Mouse (Mus musculus): ENCODE measurements around the gene Krt28.

Krt28 gene

GRCm38 (mm10) chr11:99374803-99375202 is at the start of gene Krt28:
Gene Krt28 (minus strand): TSS chr11:99374903.
- in situ Hi-C loops (cut with MseI, MboI), result no loop called here

GRCm38 (mm10) chr11:99422159-99422558 is 47.5 kb upstream of the Krt28 start, which contains the start of gene Krt12:
Gene Krt12 (minus strand): TSS chr11:99422259.
- in situ Hi-C loops (cut with MseI, MboI), result no loop called here

- in situ Hi-C loops (cut with MseI, MboI), result no loop called here
Measured at GRCm38 (mm10) chr11:99420586-99420985, 45.9 kb upstream of the Krt28 start.

DNA sequence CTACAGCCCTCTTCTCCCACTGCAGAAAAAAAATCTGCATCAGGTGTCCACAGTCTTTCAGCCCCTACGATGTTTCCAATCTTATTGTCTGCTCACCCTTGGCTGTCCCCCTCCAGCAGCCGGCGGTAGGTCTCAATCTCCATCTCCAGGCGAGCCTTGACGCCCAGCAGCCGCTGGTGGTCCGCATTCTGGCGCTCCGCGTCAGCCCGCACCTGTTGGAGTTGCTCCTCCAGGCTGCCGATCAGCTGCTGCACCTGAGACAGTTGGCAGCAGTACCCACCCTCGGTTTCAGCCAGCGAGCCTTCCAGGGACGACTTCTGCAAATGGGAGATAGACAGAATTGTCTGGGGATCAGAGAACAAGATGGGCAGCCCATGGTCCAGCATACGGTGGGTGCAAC is 43.1 kb upstream of the Krt28 start:
- in situ Hi-C loops (cut with MseI, MboI), result loop anchor here in 1 of 2 experiments (5.0 kb wide), 1 partner anchor 44 kb away; no protein-coding TSS in a partner anchor

DNA sequence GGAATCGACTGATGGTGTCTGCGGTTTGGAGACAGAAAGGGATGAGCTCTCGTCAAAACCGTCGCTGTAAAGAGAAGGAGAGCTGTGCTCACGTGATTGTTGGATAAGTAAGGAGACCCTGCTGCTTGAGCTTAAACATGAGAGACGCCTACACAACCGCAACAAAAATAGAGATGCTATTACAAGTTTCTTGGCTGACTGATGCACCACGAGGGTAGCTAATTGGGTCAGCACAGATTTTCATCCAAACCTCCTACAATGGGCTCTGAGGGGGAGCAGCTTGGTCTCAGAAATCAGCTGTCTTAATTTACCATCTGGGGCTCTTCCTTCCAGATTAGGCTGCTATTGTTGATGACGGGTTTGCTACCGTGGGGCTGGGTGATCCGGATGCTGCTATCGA is 42.2 kb upstream of the Krt28 start:
- in situ Hi-C loops (cut with MseI, MboI), result loop anchor here in 1 of 2 experiments (5.0 kb wide), 1 partner anchor 45 kb away; no protein-coding TSS in a partner anchor

DNA sequence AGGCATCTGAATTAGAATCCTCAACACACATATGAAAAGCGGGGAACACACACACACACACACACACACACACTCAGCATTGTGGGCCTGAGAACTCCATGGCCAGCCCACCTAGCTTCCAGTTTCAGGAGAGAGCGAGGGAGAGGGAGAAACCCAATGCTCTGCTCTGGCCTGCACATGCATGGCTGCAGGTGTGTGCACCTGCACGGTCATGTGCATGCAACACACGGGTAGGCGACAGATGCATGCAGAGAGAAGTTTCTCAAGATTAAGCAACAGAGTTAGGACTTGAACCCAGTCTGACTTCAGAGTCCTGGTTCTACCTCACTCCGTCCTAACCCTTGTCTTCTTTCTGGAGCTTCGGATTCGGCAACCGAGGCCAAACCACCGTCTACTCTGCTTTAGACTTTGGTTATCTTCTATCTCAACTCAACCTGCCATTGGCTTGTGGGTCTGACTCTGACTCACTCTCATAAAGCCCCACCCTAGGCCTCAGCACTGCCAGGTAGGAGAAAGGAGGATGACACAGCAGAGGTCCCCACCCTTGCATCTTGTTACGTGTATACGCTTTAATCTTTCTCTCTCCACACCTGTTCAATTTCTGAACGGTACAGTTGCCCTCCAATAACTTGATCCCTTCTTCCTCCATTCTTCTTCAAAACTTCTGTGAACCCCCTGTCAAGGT is 39.9 kb upstream of the Krt28 start:
- in situ Hi-C loops (cut with MseI, MboI), result loop anchor here (5.0 kb wide), 1 partner anchor 48 kb away; no protein-coding TSS in a partner anchor

DNA sequence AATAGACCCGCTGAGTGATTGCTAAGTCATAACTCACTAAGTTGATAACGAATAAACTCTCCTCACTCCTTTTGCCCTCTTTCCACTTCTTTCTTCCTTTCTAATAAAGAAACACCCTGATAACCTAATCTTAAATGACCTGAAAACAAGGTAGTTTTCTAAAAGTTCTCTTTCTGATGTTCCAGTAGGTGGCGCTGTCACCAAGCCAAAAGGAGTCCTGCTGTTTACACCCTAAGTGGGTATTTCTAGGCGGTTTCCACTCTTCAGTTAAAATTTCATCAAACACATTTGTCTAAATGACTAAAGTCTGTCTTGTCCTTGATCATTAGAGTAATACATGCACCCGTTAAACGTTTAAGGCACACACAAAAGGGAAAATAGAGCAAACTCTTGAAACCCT is 38.5 kb upstream of the Krt28 start:
- in situ Hi-C loops (cut with MseI, MboI), result loop anchor here in 1 of 2 experiments (5.0 kb wide), 1 partner anchor 49 kb away; no protein-coding TSS in a partner anchor

DNA sequence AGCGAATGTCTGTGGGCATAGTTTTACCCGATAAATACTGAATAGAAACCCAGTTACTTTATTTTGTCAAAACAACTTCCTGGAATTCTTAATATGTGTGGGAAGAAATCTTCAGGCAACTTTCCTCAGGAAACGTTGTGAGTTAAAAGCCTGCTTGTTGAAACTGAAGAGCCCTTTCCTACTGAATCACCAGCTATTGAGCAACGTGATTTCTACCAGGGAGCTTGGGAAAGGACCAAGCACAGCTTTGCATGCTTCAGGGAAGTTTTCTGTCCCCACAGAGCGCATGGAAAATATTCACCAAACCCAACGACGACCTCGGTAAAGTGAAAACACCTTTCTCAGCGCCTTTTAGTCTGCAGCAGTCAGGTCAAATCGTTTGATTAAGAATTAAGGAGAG is 31.5 kb upstream of the Krt28 start:
- in situ Hi-C loops (cut with MseI, MboI), result no loop called here

DNA sequence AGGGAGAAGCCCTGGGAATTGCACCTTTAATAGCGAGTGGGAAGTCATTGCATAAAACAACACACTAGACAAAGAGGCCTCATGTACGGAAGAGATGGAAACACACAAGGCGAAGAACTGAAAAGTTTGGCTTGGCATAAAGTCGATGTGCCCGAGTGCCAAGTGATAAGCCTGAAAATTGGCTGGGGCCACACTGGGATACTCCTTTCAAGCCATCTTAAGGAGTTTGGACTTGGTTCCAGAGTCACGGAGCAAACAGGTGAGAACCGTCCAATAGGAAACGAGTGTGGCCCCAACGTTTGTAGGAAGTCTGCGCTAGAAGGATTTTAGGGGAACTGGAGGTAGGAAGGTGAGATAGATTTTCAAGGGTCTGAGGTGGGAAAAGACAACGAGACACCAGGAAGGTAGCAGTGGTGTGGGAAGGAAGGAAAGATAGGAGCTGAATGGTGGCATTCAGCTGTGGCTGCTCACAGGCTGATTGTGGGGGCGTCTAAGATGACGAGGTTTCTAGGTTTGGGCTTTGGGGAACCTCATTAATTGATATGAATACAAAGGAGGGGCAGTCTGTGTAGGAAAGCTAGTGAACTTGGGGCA is 25.4 kb upstream of the Krt28 start:
- in situ Hi-C loops (cut with MseI, MboI), result no loop called here

GRCm38 (mm10) chr11:99398832-99399231 is 24.1 kb upstream of the Krt28 start:
- in situ Hi-C loops (cut with MseI, MboI), result no loop called here

DNA sequence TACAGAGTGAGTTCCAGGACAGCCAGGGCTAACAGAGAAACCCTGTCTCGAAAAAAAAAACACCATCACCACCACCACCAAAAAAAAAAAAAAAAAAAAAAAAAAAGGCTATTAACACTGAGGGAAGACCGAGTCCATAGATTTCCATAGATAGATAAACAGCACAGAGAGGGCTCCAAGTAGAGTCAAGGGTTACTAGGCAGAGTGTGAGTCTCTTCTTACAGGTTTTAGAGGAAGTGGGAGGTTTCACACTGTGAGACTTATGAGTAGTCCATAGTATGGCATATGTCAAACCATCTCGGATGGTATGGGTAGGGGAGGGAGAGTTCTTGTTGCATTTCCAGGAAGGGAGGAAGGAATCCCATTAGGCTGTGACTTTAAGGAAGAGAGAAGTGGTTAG is 23.4 kb upstream of the Krt28 start:
- in situ Hi-C loops (cut with MseI, MboI), result no loop called here

- in situ Hi-C loops (cut with MseI, MboI), result no loop called here
Measured at GRCm38 (mm10) chr11:99396661-99397060, 22.0 kb upstream of the Krt28 start.

GRCm38 (mm10) chr11:99396034-99396433 is 21.3 kb upstream of the Krt28 start:
- in situ Hi-C loops (cut with MseI, MboI), result no loop called here

GRCm38 (mm10) chr11:99392492-99392891 is 17.8 kb upstream of the Krt28 start:
- in situ Hi-C loops (cut with MseI, MboI), result no loop called here

DNA sequence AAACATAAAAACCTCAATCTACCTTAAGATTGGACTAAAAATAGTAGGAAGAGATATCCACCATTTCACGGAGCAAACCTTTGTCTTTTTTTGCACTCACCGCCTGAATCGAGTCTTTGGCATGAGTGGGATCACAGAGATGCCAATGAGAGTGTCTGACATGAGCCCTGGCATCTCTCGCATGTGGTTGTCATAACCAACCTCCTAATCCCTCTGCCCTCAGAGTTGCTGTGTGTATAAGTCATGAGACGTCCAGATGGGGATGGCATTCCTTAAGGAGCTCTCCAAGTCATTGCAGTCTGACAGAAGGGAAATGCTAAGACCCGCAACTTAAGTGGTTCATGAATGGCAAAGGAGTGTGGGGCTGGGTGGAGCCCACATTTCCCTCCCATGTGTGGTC is 16.7 kb upstream of the Krt28 start:
- in situ Hi-C loops (cut with MseI, MboI), result no loop called here

DNA sequence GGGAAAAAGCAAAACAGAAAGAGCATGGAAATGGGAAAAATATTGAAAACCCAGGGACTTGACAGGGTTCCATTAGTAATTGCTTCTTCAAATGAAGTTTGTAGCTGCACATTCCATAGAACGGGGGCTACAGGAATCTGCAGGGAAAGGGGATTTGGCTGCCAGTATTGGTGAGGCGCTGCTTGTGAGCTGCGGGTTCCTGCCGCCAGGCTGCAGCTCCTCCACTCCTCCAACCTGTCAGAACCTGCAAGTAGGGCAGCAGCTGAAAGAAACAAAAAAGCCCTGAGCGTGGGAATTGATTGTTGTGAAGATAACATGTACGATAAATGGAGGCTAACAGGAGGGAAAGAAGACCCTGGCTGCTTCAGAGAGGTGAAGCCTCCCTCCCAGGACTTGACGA is 16.2 kb upstream of the Krt28 start:
- in situ Hi-C loops (cut with MseI, MboI), result no loop called here

DNA sequence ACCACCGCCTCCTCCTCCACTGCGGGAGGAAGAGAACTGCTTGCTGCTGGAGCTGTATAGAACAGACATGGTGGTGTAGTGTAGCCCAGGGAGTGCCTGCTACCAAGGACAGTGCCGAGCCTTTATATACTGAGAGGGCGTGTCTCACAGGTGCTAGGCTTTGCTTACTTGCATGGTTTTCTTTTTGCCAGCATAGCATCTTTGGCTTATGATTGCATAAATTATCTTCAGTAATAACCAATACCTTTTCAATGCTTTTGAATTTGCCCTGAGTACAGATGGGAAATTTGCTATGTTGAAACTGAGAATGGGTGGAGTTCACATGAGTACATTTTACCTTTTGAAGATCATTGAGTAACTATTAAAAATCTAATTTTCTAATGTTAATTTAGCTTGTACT is 14.6 kb upstream of the Krt28 start, which contains the start of gene Krt10:
TSS of gene Krt10 (minus strand) at position 101 of the 400 bp plus-strand sequence.
- in situ Hi-C loops (cut with MseI, MboI), result no loop called here

DNA sequence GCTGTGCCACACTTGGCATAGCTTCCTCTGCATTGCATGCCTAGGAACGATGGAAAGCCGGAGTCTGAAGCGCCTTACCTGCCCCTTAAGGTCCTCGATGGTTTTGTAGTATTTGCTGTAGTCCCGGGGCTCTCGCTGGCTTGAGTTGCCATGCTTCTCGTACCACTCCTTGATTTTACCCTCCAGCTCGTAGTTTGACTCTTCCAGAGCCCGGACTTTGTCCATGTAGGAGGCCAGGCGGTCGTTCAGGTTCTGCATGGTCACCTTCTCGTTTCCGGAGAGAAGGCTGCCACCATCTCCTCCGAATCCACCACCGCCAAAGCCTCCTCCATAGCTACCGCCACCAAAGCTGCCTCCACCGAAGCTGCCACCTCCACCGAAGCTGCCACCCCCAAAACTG is 14.0 kb upstream of the Krt28 start:
- in situ Hi-C loops (cut with MseI, MboI), result no loop called here

GRCm38 (mm10) chr11:99385813-99386721 is 11.4 kb upstream of the Krt28 start:
- in situ Hi-C loops (cut with MseI, MboI), result no loop called here

DNA sequence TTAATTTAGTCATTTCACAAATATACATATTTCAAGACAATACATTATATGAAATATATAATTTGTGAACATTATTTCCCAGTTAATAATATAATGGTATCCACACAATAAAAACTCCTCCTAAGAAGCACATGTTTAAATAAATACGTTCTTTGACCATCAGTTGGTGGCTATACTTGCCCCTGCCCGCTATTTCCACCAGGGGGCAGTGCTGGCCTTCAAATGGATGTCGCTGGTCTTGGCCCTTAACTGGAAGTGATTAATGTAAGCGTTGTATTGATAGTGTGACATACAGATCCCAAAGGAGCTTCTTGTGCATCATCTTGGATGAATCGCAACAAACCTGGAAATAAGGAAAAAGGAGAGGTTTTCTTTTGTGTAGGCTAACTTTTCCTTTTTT is 4.9 kb upstream of the Krt28 start:
- in situ Hi-C loops (cut with MseI, MboI), result no loop called here

- in situ Hi-C loops (cut with MseI, MboI), result loop anchor here in 1 of 2 experiments (5.0 kb wide), 1 partner anchor 58 kb away; no protein-coding TSS in a partner anchor
Measured at GRCm38 (mm10) chr11:99369853-99370451, 4.8 kb downstream of the Krt28 start.

Data from mouse trophoblast stem cell (cell line).